Mouse (Mus musculus) cerebellum, adult 9-11 months (tissue): ENCODE results near the gene Mycbp2.

Source experiments
- DNase-seq: peaks from one replicate; pipeline ENCODE4 v3.0.0; 2022

Gene Mycbp2

DNA sequence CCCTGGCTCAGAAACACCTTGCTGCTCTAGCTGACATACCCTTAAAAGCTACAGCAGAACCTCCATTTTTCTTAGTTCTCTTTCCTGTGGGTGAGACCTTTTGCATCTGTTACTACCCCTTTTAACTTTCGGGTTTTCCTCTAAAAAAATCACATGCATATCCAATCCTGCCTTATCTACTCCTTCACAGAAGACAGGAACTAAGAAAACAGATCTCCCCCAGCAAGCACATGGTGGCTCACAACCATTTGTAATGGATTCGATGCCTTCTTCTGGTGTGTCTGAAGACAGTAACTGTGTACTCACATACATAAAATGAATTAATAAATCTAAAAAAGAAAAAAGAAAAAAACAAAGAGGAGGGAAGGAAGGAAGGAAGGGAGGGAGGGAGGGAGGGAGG is 87.9 kb downstream of the Mycbp2 start:
- DNase-seq = no peak

DNA sequence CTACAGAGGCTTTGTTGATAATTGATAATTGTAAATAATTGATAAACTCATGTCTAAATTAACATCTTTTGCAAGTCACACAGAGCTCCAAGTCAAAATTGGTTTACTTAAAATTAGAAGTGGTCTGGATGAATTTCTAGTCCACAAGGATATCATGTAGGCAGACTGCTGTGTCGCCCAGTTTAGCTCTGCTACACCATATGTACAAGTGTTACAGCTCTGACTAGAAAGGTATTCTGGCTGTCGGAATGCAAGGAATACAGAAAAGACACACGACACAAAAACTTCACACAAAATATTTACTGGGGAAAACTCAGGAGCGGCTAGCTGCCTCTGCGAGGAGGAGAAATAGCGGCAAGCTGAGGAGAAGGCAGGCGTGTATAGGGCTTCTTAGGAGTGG is 89.7 kb downstream of the Mycbp2 start:
- no peak for DNase-seq

DNA sequence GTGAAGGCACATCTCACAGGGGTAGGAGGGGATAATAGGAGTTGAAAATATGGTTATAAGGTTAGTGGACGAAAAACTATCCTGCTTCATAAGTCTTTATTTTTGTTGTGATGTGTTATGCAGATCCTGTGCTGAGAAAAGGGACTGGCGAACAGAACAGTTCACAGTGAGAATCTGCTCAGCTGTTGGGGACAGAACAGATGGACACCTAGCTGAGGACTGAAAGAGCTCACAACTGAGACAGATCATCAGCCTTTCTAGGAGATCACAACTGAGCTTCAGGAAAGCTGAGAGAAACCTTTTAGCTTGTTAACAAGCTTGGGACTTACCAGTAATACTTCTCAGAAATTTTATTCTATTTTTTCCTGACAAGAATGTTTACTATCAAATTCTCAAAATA is 92.3 kb downstream of the Mycbp2 start:
- DNase-seq = peak; percentile 30

DNA sequence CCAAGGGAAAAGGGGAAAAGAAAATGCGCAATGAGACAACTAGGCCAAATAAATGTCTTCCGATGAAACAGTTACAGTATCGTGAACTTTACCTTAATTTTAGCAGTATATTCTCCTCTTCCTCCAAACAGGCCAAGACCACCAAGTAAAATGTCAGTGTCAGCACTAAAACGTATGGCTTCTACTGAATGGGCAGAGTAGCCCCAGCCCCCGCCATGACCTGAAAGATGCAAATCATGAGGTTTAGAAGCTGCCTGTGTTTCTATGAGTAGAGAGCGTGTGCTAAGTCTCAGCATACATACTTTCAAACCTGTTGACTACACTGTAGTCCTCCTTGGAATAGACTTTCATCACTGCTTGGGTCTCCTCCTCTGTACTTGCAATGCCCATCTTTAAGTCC is 104.6 kb downstream of the Mycbp2 start:
- DNase-seq = no peak

DNA sequence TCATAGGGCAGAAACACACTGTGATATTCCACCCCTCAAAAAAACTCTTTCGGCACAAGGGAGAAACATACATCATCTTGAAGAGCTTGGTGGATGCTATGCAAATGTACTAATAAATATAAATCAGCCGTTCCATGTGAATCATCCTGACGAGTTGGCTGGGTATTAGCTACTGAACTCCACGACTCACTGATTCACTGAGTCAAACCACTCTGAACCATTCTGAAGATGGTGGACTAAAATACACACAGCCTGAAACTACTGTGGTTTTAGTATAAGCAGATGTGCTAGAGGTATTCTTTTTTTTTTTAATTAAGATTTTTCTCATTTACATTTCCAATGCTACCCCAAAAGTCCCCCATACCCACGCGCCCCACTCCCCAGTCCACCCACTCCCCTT is 111.8 kb downstream of the Mycbp2 start:
- DNase-seq = no peak

DNA sequence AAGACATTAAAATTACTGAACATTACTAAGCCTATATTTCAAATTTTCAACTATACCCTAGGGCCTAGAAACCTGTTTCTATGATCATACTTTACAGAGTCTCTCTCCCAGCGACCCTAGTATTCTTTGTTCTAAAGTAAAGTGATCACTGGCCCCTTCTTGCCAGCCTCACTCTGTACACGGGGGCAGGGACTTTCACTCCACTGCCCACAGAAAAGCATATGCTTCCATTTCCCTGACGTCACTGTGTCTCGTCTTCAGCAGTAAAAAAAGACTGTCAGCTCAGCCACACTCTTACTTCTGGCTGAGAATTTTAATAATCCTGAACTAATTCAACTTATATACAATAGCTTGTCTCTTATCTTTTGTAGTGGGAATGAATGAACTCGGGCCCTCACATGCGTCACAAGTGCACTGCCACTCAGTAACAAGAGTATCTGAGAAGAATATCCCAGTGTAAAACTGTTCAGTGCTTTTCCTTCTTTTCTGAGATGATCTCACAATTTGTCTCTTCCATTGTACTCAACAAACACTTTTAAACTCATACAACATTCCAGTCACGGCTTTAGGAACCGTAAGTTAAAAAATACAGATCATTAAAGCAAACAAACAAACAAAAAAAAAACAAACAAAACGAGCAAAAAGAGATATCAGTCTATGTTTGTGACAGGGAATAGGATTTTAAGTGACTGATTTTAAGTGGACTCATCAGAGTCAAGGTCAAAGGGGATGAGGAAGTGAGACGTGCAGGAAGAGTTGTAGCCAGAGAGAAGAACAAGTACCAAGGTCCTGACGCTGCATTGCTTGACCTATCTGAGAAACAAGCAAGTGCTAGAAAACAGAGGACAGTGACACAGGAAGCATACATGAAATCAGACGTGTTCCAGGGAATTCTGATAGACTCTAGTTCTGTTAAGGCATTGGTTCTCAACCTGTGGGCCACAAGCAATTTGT is 112.7 kb downstream of the Mycbp2 start:
- no peak for DNase-seq

DNA sequence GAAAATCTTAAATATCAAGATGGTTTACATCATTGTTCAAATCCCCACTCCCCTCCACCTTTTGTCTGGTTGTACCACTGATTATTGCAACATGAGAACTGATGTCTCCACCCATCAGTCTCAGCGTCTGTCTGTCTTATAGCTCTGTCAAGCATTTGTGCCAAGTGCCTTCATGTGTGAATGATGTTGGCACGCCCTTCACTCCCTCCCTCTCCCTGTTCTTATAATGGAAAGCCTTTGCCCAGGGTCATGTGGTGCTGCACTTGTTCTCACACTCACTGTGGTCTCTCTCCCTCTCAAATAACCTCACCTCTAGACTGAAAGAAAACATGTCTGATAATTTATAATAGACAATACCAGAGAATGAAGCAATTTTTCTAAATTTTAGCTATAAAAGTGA is 124.3 kb downstream of the Mycbp2 start:
- DNase-seq = peak; percentile 45

DNA sequence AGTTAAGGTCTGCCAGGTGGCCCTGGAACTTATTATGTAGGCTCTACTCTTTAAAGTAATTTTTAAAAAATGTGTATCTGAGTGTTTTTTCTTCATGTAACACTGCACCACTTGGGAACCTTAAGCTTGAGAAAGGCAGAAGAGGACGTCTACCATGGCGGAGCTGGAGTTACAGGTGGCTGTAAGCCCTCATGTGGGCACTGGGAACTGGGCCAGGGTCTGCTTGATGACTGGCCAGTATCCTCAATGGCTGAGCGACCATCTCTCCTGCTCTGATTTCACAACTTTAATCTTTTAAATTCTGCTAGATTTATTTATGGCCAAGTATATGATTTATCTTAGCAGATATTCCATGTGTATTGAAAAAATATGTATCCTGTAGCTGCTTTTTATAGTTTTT is 124.9 kb downstream of the Mycbp2 start:
- no peak for DNase-seq

DNA sequence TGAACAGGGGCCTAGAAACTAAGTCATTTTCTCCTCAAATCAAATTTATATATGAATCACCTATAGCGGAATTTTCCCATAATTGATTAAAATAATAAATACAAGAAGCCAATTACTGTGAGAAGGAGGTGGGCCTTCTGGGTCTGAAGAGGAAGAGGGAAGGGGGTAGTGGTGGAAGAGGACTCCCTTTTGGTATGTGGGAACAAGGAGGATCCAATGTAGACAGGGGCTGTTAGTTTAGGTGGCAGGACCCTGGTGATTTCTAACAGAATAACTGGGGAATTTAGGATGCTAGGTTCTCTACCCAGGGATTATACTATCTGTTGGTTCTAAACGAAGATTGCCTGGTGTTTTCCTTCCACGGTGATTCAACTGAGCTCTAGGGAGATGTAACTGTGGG is 130.3 kb downstream of the Mycbp2 start:
- no peak for DNase-seq

DNA sequence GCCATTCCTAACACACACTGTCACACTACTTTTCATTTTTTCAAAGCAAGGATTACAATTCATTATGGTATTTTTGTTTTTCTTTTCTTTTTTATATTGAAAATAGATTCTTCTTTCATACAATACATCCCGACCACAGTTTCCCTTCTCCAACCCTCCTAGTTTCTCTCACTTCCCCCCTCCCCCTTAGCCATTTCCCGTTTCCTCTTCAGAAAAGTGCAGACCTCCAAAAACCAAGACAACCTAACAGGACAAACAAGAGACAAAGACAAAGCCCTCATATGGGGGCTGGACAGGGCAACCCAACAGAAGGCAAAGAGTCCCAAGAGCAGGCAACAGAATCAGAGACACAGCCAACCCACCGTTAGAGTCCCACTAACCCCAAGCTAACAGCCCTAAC is 160.0 kb downstream of the Mycbp2 start:
- DNase-seq = no peak

DNA sequence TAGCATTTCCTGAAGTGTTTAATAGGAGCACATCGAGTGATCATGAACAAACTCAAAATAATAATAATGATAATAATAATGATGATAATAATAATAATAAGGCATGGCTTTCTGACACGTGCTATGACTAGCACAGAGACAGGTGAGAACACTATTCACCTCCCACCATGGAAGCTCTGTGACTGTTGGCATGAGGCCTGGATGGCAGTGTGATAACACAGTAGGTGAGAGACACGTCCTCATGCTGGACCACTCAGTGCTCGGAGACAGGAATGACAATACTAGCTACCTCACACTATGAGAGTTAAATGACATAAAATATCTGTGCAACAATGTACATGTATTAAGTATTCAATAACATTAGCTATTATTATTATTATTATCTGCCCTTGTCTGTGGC is 160.5 kb downstream of the Mycbp2 start:
- peak; percentile 13 for DNase-seq

DNA sequence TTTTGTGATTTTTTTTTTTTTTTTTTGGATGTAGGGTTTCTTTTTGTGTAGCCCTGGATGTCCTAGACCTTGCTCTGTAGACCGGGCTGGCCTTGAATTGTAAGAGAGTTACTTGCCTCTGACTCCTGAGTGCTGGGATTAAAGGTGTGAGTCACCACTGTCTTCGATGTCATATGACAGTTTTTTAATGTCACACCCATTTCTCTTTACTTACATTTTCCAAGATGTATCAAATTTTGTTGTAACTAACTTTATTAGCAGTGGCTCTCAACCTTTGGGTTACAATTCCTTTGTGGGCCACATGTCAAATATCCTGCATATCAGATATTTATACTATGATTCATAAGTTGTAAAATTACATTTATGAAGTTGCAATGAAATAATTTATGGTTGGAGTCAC is 166.5 kb downstream of the Mycbp2 start:
- no peak for DNase-seq

DNA sequence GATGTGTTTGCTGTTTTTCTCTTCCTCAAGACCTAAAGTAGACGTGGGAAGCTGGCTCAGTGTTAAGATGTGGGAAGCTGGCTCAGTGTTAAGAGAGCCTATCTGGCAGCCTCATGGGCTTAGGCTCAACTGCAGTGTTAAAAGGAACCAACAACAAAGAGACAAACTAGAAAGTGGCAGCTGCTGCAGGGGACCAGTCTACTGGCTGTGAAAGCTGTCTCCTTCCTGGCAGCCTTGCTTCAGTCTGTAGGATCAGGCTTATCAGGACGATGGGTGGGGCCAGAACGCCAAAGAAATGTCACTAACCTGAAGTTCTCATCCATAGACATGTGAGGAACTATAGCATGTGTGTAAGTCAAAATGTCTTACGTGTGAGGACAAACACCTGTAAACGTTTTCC is 183.7 kb downstream of the Mycbp2 start:
- no peak for DNase-seq

DNA sequence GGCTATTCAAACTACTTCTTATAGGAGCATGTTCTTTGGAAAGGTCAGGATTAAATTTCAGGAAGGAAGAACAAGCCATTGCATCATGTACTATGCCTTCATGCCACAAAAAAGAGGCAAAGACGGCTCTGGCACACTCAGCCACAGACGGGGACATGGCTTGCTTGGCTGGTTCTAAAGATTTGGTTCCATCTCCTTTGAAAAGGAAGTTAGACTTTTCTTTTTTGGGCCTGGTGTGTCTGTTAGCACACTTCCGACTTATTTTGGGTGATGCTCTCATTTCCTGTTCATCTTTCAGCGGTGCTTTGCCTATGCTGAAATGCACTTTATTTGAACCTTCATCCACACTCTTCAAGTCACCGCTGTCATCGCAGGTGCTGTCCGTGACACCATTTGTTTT is 190.9 kb downstream of the Mycbp2 start:
- DNase-seq = no peak

DNA sequence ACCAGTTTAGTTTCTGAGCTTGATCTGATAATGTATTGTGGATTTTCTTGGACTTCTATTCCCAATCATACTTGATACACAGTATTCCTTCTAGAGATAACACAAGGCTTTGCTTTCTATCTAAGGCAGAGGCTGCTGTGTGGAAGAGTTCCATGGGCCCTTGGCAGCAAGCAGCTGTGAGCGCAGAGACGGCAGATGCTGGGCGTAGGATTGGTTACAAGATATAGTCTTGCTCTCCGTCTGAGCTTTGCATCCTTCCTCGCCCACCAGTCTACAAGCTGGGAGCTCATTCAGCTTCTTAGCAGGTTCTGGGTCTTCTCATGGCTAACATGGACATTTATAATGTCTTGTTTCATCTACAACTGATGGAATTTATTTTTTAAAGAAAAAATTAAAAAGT is 196.5 kb downstream of the Mycbp2 start:
- no peak for DNase-seq

DNA sequence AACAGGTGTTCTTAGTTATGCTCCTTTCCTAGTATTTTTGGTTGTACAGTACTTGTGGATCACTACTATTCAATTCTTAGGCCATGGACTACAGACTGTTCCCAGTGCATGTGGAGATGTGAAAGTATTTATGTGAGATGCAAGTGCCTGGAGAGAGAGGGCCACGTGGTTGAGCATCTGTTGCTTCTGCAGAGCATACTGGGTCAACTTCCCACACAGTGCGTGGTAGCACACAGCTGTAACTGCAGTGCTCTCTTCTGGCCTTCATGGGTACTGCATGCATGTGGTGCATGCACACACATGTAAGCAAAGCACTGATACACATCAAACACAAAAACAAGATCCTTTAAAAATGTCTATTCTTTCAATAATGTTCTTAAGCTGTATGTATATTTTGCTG is 214.6 kb downstream of the Mycbp2 start:
- DNase-seq = no peak

DNA sequence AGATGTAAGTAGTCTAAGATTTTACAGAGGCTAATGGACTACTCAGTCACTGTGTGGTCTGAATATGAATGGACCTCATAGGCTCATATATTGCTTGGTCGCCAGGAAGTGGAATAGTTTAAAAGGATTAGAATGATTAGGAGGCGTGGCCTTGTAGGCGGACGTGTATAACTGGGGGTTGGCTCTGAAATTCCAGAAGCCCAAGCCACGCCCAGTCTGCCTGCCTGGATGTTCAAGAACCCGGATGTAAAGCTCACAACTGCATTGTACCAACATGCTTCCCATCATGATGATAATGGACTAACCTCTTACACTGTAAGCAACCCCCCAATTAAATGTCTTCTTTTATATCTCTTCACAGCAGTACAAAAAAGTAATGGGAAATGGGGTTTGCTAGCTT is 220.9 kb downstream of the Mycbp2 start:
- DNase-seq = no peak

DNA sequence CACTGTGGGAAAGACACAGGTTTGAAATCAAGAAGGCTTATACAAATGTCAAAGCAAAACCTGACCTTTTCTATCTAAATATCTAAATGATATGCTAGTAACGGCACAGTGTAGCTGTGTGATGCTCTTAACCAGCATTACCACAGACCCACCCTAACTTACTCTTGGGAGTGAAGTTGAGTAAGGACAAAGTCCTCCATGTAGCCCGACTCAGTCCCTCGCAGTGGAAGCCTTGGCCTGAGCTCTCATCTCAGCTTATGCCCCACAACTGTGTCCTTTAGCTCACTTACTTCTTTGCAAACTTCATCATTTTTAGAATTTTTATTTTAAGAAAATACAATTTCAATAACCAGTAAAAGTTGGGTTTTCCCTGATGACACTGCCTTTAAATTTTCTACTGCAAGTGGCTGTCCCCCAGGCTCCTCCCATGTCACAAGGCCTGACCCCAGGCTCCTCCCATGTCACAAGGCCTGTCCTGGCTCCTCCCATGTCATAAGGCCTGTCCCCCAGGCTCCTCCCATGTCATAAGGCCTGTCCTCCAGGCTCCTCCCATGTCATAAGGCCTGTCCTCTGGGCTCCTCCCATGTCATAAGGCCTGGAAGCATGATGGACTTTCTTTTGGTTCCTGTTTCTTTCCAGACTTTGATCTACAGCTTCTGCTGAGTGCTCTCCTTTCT is 231.5 kb downstream of the Mycbp2 start:
- DNase-seq = no peak

DNA sequence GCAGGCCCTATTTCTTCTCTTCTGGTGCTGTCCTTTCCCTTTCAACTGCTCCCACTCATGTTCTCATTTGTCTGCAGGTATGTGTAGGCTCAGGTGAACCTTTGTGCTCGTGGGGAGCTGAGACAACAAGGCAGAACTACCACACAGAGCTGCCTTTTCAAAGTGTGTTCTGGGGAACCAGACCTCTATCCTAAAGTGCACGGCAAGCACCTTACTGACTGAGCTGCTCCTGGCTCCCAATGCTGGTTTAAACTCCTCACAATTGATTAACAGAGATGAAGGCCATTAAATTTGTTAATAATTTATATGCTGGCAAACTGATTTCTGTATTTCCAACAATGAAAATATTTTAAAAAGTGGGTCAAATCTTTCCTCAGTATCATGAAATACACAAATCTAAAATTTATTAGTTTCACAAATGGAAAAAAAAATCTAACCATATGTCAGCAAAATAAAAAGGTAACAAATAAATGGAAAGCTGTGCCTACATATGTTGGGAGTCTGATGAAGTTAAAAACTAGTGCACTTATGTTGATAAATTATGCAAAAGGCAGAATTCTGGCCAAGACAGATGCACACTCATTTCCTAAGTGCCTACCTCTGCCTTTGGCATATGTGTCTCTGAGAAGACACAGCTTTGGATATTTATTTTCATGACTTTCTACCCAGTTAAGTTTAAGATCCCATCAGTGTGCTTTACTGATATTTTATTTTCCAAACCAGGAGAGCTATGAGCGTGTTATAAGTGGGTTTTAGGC is 233.8 kb downstream of the Mycbp2 start:
- no peak for DNase-seq

DNA sequence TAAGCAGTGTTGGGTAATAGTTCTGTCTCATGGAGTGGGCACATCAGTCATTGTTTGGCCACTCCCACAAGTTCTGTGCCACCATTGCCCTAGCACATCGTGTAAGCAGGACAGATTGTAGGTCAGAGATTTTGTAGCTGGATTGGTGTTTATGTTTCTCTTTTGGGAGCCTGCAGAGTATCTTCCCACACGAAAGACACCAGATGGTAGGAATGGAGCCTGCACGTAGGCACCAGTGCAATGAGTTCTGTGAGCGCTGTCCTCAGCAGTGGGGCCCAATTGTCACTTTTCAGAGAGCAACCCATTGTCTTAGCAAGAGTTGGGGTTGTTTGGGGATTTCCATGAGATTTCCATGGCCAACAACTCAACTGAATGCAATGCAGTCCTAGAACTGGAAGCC is 236.6 kb downstream of the Mycbp2 start:
- DNase-seq = no peak

DNA sequence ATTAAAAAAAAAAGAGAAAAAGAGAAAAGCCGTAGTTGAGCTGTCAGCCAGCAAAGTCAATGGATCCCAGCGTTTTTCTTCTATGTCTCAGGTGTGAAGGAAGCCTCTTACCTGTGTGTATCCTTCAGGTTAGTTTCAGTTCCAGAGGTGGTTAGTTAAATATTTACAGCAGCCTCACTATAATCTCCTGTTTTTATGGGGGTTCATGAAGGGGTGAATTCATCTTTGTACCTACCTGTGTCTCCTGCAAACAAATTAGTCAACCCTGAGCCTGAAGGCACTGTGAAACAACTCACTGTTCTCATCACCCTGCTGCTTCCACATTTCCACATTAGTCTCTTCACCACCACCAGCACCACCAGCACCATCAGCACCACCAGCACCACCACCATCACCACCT is 240.3 kb downstream of the Mycbp2 start:
- DNase-seq = no peak

DNA sequence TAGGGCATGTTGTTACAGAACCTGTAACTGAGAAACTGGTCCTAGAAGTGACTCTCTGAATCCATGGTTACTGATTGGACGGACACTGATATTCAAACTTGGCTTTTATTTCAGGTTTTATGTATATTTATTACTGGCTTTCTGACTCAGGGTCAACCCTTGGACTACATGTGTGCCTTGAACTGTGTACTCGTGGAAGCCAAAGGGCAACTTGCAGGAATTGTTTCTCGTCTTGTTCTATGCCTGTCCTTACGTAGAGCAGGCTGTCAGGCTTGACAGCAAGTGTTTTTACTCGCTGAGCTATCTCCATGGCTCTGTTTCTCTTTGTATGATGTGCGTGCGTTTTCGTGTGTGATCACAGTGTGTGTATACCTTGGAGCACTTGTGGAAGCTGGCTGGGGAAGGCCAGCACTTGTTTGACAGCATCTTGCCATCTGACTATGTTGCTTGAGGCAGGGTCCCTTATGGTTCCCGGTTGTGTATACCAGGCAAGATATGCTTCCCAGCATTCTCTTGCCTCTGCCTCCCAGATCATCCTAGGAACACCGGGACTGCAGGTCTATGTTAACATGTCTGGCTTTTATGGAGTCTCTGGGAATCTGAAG is 243.8 kb downstream of the Mycbp2 start:
- no peak for DNase-seq

DNA sequence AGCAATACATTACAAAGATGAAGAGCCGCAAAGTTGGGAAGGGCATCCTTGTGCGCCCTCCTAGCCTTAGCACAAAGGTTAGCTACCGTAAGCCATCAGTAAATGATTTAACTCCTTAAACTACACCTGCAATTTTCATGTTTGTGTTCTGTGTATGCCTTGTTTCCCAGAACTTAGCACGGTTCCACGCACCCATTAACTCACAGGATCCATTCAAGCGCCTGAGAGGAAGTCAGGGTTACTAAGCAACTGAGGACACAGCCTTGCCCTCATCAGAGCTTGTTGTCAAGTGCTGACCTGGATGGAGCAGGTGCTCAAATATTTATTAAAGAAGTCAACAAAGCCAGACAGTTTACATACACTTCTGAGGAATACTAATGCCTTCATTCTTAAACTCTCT is 244.4 kb downstream of the Mycbp2 start:
- no peak for DNase-seq
